Comparison of ENCODE assay signal across 12 mouse cellular contexts in the genomic region with DNA sequence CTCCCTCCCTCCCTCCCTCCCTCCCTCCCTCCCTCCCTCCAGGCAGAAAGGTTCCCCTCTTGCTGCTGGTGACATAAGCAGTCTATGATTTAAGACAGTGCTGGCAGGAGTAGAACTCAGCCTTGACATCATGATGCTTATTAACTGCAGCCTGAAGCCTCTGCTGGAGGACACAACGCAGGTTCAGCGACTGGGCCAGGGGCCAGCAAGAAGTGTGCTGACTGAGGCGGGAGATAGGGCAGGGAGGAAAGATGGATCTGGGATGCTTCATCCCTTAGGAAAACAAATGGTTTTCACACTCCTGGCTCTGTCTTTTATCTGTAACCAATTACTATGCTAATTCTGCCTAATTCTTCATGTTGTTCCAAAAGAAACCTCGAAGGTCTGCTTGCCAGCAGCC.
DNase-seq lines count a peak whose midpoint lies in the region; ATAC-seq and TF ChIP-seq lines count a peak whose summit lies in the region.
"Had no signal": no experiment of that assay in that cellular context is flagged by ENCODE, and none has a peak within 500 bp of the region (broad histone marks: within the 10 kb centered on the region; RNA-seq: fewer than 3 reads in every experiment).

No protein-coding gene starts in this region.

- no peak overlapping the region for H3K4me2 ChIP-seq in heart, embryonic 14.5 days (ENCODE audit: low read length)
- no peak overlapping the region for H3K4me2 ChIP-seq in neural tube, embryonic 15.5 days
- H3K4me2 ChIP-seq: midbrain, embryonic 12.5 days had no signal

- H3K9ac ChIP-seq in heart, embryonic 14.5 days (ENCODE audit: low read length) = no peak overlapping the region
- H3K9ac ChIP-seq in heart, adult 2 months (ENCODE audit: low read depth, low read length) = no peak overlapping the region
- no peak overlapping the region for H3K9ac ChIP-seq in neural tube, embryonic 15.5 days (replicated peaks)
- H3K9ac ChIP-seq: midbrain, embryonic 12.5 days had no signal

- no peaks in the 10 kb centered on the region for H3K36me3 ChIP-seq in heart, embryonic 14.5 days (ENCODE audit: control insufficient read depth, insufficient read depth, low read length)
- H3K36me3 ChIP-seq in heart, adult 2 months (ENCODE audit: control insufficient read depth, insufficient read depth, low read length) = no peaks in the 10 kb centered on the region
- H3K36me3 ChIP-seq in neural tube, embryonic 15.5 days = no peaks in the 10 kb centered on the region
- H3K36me3 ChIP-seq: midbrain, embryonic 12.5 days had no signal

- intact Hi-C loops in heart, adult 2 months (cut with DNase I) = no loop called here

- H3K27me3 ChIP-seq in heart, embryonic 14.5 days (ENCODE audit: control insufficient read depth, insufficient read depth, low read length) = no peaks in the 10 kb centered on the region
- H3K27me3 ChIP-seq in heart, adult 2 months (ENCODE audit: control insufficient read depth, insufficient read depth, low read length) = peaks cover 2% of the 10 kb centered on the region; the same call in 1 of the 2 replicates
- H3K27me3 ChIP-seq in neural tube, embryonic 15.5 days (replicated peaks) = no peaks in the 10 kb centered on the region
- H3K27me3 ChIP-seq: midbrain, embryonic 12.5 days had no signal

- no peak for DNase-seq in heart, adult 2 months
- peak; percentile 19 to 20 for DNase-seq in kidney, postnatal 4 days
- no peak for DNase-seq in kidney, adult 11 months
- DNase-seq in adrenal gland, postnatal 36 days = peak; percentile 77 to 78
- DNase-seq in left cerebral cortex, adult 18-20 months (ENCODE audit: low spot score in 2 of 2) = no peak
- no peak for DNase-seq in thymus, postnatal 14 days
- DNase-seq: gastrocnemius, postnatal 25 days; kidney, adult 9 months had no signal

- TF ChIP-seq CTCF in heart, adult 2 months (IDR thresholded peaks at IDR 0.05) = no peak

- no peaks in the 10 kb centered on the region for H3K79me2 ChIP-seq in heart, adult 2 months (replicated peaks; ENCODE audit: control insufficient read depth, insufficient read depth, low read length)

- H3K4me3 ChIP-seq in heart, embryonic 14.5 days (ENCODE audit: control insufficient read depth in 1 of 2, insufficient read depth in 1 of 2, low read depth in 1 of 2, low read length in 2 of 2) = no peak overlapping the region
- H3K4me3 ChIP-seq in heart, adult 2 months = no peak overlapping the region
- H3K4me3 ChIP-seq in neural tube, embryonic 15.5 days (replicated peaks) = no peak overlapping the region
- H3K4me3 ChIP-seq: erythroblast, embryonic 14.5 days; midbrain, embryonic 12.5 days had no signal

- WGBS in heart, embryonic 14.5 days = 7% methylated on average over 4 of the region's 4 CpGs
- 23% methylated on average over 4 of the region's 4 CpGs for WGBS in heart, adult 2 months
- WGBS in neural tube, embryonic 15.5 days = 15% methylated on average over 4 of the region's 4 CpGs

- no peak for TF ChIP-seq EP300 in heart, adult 2 months (IDR thresholded peaks at IDR 0.05; ENCODE audit: insufficient read depth, low read depth, low read length)

- peaks cover 3 to 4% of the 10 kb centered on the region in 2 experiments; a peak in 2 of 4 replicates for H3K4me1 ChIP-seq in heart, embryonic 14.5 days (ENCODE audit: control insufficient read depth in 2 of 2, insufficient read depth in 2 of 2, low read length in 2 of 2)
- H3K4me1 ChIP-seq in heart, adult 2 months (ENCODE audit: control insufficient read depth, insufficient read depth, low read length) = no peaks in the 10 kb centered on the region
- H3K4me1 ChIP-seq in neural tube, embryonic 15.5 days = peaks cover 18% of the 10 kb centered on the region

- H3K27ac ChIP-seq in heart, embryonic 14.5 days (replicated peaks in 1 of 2; ENCODE audit: control insufficient read depth in 1 of 2, insufficient read depth in 1 of 2, low read depth in 2 of 2, low read length in 2 of 2) = no peak overlapping the region
- H3K27ac ChIP-seq in heart, adult 2 months = no peak overlapping the region
- 0 out of 2 replicates have a peak overlapping the region, but pooled peaks have one; percentile 1 for H3K27ac ChIP-seq in neural tube, embryonic 15.5 days (replicated peaks)
- H3K27ac ChIP-seq: midbrain, embryonic 12.5 days had no signal

- ATAC-seq in heart, embryonic 14.5 days (ENCODE audit: insufficient number of reproducible peaks, insufficient read depth, low FRiP score, low read depth) = 0 out of 2 replicates have a peak, but pooled peaks have one; percentile 42
- peak; percentile 9; the same call in 1 of the 2 replicates for ATAC-seq in neural tube, embryonic 15.5 days (ENCODE audit: low FRiP score)

- no peak for TF ChIP-seq POLR2A in heart, adult 2 months (IDR thresholded peaks at IDR 0.05; ENCODE audit: insufficient read depth, low read depth, low read length)

- no peaks in the 10 kb centered on the region for H3K9me3 ChIP-seq in heart, embryonic 14.5 days (ENCODE audit: control insufficient read depth, low read length)
- H3K9me3 ChIP-seq in neural tube, embryonic 15.5 days (replicated peaks) = no peaks in the 10 kb centered on the region
- H3K9me3 ChIP-seq: midbrain, embryonic 12.5 days had no signal

Comparison
In these comparisons a context has a peak if more than half of its experiments do, and no peak if none do; other contexts are left out.
1. DNase-seq: peak in kidney, postnatal 4 days (2 of 2) and adrenal gland, postnatal 36 days (2 of 2); none in heart, adult 2 months (0 of 2), kidney, adult 11 months (single experiment), left cerebral cortex, adult 18-20 months (0 of 2) and thymus, postnatal 14 days (single experiment).